Mouse (Mus musculus) gastrocnemius, postnatal 25 days (tissue): Measurements from ENCODE around the gene Tek. TPM values are rescaled to one million over a fixed set of nuclear protein-coding genes. Genes with fewer than 3 reads are reported as not detected.
A peak's percentile ranks its signal among the peaks of the same experiment; 100 is the strongest.
"Not testable (repeated sequence)": the region's sequence is repeated elsewhere in the genome, so short reads cannot be mapped to it uniquely, and the experiment has no call there.

Source experiments
- DNase-seq: peaks from one replicate; pipeline ENCODE4 v3.0.0; 2022
- long read RNA-seq, 2 experiments: library from polyadenylated mRNA; stranded (forward); transcript quantifications; one replicate each; pipeline ENCODE4 v2.0.0; 2021
- total RNA-seq, 2 experiments: library from RNA; stranded (reverse); gene quantifications; 1 replicate in 1 of 2; 2 replicates in 1 of 2; pipeline ENCODE4 v1.2.3; 2021

Tek gene
- 10 to 100 TPM; 13.7 to 14.6 TPM for total RNA-seq
- long read RNA-seq, experiment 1, full-length matches to known transcripts = 4 of 5 reads
- long read RNA-seq, experiment 1, partial matches to known transcripts = 0 of 5 reads
- long read RNA-seq, experiment 1, other reads (novel, unspliced or antisense) = 1 of 5 reads
- long read RNA-seq, experiment 2, full-length matches to known transcripts = 8 of 14 reads
- long read RNA-seq, experiment 2, partial matches to known transcripts = 3 of 14 reads
- long read RNA-seq, experiment 2, other reads (novel, unspliced or antisense) = 3 of 14 reads

DNA sequence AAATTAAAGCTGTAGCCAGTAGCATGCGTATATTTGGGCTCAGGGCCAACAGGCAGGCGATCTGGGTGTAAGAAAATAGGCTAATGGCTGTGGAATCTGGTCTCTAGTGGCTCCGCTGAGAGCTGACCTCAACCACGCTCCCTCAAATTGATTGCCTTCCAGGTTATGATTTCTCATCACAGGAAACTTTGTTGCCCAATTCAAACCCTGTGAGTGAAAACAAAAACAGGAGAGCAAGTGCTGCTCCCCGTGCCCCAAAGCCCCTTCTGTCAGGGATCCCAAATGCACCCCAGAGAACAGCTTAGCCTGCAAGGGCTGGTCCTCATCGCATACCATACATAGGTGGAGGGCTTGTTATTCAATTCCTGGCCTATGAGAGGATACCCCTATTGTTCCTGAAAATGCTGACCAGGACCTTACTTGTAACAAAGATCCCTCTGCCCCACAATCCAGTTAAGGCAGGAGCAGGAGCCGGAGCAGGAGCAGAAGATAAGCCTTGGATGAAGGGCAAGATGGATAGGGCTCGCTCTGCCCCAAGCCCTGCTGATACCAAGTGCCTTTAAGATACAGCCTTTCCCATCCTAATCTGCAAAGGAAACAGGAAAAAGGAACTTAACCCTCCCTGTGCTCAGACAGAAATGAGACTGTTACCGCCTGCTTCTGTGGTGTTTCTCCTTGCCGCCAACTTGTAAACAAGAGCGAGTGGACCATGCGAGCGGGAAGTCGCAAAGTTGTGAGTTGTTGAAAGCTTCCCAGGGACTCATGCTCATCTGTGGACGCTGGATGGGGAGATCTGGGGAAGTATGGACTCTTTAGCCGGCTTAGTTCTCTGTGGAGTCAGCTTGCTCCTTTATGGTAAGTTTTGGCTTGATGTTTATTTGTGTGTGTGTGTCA is at the start of gene Tek:
Gene Tek, plus strand, starts transcription at position 452 of the 894 bp plus-strand sequence.
- peak; percentile 57 for DNase-seq

DNA sequence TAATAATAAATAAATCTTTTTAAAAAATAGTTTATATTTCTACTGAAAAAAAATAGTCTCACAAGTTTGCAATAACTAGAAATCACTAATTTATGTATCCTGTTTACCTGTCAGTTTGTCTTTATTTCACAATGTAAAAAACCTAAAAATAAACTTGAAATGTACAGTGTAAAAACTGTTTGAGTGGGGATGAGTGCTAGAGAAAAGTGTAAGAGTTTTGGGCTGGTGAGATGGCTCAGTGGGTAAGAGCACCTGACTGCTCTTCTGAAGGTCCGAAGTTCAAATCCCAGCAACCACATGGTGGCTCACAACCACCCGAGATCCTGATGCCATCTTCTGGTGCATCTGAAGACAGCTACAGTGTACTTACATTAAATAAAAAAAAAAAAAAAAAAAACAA is 49.3 kb upstream of the Tek start:
- DNase-seq = not testable (repeated sequence)

DNA sequence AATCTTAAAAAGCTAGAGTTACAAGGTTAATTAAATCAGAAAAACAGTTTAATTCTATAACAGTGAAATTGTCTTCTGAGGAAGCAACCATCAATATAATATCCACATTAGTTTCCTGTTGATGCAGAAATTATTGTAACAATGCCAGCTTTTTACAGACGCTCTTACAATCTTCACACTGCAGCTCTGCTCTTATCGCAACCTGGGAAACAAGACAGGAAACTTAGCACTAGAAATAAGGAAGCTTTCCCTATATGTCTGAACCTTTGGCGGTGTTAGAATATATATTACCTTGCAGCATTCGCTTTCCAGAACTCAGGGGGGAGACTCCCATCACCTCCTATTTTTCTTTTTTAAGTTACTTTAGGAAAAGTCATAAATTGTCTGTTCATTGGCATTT is 48.0 kb upstream of the Tek start:
- no peak for DNase-seq

DNA sequence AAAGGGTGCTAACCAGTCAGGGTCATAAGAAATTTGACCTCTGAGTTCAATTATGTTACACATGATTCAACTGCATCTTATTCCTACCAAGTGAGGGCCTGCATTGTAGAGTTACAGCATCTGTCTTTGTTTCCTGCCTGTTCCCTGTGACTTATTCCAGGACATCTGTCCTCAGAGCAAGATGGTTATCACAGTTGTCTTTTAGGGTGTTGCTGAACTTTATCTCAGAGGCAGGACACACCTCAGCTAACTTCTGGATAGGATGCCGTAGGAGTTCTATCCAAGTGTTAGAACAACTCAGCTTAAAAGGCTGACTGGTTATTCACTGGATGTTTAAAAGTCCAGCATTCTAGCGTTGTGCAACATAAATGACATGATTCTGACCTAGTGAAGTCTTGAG is 46.9 kb upstream of the Tek start:
- no peak for DNase-seq

DNA sequence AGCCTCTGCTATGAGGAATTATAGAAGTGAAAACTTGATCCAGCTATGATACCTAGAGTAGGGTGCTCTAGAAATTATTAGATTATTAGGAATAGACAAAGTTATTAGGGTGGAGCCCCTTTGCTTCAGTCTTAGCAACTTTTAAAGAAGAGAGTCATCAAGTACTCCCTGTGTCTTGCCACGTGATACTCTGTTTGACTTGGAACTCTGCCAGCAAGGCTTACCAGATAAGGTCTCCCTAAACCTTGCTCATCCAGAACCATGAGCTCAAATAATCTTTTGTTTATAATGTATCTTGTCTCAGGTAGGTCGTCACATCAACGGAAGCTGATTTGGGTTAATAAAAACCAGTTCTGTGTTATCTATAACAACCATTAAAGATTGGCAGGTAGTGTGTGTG is 42.7 kb upstream of the Tek start:
- no peak for DNase-seq

DNA sequence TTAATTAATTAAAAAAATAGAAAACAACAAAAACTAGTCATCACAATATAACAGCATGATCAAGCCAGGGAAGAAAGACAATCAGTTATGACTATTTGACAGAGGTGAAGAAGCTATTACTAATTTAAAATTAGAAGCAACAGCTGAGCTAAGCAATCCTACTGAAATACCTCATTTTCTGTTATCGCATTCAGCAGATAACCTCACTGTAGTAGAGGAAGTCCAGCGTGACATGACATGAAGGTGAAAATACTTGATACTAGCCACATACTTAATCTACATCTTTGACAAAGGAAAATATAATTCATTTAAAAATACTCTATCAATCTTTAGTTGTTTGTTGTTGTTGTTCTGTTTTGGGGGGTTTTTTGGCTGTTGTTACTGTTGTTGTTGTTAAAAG is 28.1 kb upstream of the Tek start:
- no peak for DNase-seq

DNA sequence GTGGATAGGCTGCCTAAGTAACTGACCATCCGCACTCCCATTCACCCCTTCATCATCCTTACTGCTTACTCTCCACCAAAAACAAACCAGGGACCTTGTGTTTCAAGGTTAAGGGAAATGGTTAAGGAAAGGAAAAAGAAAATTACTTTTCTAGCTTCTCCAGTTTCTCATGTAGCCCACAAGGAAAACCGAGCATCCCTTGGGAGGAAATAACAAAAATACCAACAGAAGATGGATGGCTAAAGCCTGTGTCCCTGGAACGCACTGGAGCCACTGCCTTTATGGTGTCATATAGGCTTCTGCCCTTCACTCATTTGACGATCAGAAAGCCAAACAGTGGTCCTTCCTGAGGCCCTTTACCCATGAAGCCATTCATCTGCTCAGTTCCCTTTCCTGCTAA is 27.7 kb upstream of the Tek start:
- DNase-seq = no peak

DNA sequence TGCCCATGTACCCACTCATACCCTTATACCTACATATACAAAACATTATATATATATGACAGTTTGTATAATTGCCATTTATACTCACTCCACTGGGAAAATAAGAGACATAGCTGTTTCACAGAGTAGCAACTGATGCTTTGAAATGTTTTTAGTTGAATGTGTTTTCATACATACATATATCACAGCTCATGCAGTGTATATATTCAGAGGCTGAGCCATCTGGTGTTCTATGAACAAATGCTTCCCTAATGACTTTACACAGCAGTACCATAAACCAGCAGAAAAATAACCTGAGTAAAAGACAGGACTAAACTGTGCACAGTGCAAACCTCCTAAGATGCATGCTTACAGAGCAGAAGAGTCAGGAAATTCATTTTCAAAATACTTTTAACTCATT is 25.3 kb upstream of the Tek start:
- no peak for DNase-seq

DNA sequence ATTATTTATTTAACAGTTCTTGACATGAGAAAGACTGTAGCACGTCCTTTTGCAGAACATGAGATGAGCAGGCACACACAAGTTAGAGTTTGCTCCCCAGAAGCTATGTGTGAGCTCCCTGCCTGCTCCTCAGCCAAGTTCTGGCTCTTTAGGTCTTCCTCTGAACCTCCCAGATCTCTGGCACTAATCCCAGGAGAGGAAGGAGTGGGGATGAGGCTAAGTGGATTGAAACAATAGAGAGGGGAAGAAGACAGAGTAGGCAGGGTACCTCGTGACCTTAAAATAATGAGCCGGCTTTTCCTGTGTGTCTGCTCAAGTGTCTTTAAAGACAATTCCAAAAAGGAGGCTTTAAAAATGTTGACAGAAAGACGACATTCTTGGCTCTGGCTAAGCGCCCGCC is 23.9 kb upstream of the Tek start:
- DNase-seq = no peak

DNA sequence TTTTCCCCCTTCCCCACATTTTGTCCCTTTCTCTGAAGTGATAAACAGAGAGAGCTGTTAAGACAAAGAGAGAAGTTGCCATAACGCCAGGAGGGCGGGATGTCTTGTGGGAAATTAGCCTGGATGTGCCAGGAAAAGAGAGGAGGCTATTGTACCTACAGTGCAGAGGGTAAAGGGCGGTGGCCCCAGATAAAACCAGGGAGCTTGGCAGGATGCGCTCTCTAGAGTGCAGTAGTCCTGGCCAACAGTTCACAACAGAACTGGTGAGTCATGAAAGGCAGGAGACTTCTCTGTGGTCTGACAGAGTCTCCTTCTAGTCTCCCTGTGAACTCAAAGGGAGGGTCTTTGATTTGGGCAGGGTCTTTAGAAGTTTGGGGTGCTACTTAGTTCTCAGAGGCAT is 13.3 kb upstream of the Tek start:
- DNase-seq = peak; percentile 14

DNA sequence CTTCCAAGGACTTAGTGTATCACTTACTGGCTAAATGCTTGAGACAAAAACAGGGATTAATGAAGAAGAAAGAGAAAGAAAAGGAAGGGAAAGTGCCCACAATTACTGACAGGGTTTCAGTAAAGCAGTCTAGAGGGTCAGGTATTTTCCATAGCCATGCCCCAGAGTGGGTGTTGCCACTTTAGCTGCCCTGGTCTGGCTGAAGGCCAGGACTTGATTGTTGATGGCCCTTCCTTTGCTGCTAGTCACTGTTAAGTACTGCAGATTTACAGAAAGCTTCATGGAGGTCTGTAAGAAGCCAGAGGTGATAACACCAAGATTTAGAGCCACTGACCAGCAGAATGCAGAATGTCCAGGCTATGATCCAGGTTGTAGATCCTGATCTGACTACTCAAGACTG is 6.4 kb upstream of the Tek start:
- no peak for DNase-seq

DNA sequence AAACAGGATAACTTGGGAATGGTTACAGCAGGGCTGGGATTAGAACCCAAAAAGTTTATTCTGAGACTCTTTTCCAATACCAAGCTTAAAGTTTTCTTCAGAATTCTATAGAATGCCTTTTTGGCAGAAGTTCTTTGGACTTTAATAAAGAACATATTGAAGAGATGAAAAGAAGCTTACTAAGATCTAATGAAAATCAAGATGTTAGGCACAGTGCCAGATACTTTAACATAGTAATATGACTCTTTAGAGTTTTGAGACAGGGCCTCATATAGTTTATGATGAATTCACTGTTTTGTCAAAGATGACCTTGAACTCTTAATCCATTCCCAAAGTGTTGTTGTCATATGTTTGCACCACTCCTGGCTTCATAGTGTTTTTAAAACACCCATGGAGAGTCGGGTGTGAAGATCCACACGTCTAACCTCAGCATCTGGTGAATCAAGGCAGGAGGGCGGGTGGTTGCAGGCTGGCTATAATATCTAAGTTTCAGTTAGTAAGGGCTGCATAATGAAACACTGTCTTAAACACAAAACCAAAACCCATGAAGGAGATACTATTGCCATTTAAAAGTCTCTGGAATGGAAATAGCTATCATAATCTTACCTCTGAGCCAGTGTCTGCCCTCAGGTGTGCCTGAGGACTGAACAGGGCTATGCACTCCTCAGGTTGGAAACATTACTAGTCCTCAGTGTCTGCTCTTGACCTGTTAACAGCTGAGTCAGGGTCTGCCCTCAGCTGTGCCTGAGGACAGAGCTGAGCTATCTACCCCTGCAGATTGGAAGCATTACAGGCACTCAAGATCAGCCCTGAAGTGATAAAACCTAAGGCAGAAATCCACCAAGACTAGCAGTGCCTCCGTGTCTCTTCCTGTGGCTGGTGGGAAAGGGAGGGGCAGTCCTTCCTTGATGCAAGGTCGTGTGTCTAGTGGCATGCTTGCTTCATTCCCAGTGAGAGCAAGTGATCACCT is 1.5 kb upstream of the Tek start:
- no peak for DNase-seq

DNA sequence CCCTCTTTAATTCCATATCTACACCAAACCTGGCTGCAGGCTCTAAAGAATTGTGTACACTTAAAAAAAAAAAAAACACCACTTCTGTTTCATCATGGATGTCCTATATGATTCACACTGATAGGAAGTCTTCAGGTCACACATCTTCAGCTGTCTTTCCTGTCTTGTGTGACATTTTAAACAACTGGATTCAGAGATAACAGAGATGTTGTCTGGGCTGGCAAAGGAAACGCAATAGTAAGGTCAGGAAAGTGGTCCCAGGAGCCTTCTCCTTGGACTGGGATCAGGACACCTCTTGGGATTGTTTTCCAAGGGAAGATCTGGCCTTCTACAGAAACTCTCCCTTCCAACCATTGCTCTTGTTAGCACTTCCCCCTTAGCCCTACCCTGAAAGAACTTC is 2.7 kb downstream of the Tek start:
- no peak for DNase-seq

DNA sequence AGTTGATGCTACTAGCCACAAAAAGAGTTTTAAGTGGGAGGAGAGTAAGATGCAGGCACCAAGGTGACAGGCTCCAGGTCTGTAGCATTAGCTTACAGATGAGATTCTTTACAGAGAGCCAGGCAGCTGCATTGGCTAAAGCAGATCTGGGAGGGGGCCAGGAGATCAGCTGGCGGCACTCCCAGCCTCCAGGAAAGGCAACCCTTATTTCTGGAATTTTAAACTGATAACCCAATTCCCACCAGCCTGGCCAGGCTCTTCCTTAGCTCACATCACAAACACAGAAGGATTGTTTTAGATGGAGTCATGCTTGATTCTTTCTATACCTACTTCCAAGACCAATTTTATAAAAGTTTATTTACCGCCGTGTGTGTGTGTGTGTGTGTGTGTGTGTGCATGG is 6.7 kb downstream of the Tek start:
- peak; percentile 36 for DNase-seq

DNA sequence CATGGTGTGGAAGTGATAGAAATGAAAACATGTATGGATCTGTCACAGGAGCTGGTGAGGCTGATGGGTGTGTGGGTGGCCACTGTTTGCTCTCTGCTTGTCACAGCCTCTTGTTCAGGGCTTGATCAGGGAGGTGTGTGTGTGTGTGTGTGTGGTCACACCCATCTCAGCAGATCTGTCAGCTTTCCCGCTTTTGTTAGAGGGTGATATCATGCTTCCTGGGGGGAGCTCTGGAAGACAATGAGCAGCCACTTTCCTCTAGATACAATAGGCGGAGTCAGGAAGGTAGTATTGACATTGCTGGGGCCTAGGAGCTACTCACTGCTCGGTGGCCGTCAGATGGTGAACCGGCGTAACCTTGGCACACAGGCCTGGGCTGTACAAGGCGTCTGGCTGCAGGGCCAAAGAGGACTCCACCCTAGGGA is 7.3 kb downstream of the Tek start:
- peak; percentile 73 for DNase-seq

DNA sequence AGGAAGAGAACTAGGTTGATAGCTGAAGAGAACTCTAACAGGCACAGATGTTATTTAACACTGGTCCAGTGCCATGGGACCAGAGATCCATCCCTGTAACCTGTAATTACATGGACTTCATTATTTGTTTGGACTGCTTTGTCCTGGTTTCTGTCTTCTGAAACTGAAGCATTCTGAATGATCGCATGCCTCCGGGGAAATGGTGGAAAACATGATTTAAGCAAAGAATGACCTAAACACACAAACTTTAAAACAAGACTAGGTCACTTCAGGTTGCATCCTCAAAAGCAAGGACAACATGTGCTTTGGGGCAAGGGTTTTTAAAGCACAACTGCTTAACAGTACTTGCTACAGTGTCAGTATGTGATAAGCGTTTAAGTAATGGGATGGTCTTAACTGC is 8.2 kb downstream of the Tek start:
- DNase-seq = peak; percentile 15

DNA sequence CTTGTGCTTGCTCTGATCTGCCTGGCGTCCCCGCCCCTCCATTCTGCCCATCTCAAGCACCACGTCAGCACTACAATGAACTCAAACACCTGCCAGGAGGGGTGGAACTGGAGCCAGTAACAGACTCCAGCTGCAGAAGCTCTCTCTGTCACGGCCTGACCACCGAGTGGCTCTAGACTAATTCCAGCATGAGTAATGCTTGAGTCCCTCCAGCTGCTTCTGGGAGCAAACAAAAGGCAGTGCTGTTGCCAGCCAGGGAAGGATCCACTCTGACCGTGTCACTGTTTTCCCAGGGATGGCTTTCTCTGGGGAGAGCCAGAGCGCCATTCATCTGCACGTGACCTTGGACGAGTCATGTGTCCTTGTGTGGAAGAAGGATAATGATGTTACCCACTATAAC is 13.4 kb downstream of the Tek start:
- peak; percentile 71 for DNase-seq

DNA sequence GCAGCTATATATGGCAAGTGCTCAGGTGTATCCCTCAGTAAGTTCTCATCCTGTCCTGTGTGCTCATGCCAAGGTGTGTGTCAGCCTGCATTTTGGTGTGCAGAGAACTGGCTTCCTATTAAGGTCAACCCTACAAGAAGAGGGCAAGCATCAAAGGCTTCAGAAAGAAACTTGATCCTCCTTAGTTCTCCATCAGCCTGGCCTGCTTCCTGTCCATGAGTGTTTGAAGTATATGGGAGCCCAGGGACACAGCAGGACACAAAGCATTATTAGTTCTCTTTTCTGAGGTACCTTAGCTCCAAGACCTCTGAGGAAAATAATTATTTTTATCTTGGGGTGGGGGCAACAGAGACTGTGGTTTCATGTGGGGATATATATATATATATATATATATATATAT is 26.1 kb downstream of the Tek start:
- no peak for DNase-seq

DNA sequence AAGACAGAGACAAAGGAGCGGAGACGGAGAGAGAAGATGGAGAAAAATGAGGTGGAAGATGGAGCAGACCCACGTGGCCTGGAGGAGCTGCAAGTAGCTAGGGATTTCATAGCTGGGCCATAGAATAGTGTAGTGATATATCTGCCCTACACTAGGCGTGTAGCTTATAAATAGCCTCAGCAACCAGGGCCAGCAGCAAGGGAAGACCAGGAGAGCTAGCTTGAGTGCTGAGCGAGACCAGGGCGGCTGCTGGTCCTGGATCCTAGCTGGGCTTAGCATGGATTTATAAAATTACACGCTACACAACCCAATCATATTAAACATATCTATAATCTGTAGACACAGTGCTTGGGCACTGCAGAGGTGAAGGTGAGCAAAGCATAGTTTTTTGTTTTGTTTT is 27.1 kb downstream of the Tek start:
- DNase-seq = no peak

DNA sequence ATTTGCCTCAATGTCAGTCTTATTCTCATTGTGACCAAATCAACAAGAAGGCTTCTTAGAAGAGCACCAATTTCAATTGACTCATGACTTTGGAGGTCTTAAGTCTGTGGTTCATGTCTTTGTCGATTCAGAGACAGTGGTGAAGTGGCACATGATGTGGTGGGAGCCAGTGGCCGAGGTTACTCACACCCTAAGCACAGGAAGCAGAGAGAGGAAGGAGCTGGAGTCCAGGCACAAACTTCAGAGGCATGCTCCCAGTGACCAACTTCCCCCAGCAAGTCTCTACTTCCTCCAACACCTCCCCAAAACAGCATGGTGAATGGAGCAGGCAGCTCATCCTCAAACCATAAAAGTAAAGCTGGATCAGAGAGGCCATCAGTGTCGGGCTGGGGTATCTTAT is 29.5 kb downstream of the Tek start:
- DNase-seq = no peak

DNA sequence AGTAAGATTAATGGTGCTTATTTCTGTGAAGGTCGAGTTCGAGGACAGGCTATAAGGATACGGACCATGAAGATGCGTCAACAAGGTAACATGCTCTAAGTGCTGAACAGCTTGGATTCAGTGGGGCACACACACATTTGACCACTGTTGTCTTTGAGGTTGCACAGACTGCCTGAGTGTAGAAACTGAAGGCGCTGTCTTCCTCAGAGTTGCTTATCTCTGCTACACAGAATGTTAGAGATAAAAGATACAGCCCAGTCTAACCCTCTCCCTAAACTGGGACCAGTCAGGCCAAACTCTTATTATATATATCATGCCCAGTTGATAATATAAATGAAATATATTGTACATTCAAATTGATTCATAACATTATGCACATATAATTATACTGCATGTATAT is 42.0 kb downstream of the Tek start:
- DNase-seq = no peak

DNA sequence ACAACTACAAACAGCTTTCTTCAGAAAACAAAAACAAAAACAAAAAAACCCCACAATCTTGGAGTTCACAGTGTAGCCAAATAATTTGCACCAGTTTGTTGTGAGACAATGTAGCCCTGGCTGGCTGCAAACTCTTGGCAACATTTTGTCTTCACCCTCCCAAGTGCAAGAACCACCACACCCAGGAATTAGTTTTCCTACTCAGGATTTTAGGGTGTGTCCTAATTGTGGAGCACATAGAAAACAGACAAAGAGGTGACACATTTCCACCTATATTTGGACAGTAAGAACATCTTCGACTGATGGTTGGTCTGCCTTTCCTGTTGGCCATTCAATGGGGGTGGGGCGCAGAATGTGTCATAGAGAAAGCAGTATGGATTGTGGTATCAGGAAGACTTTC is 46.8 kb downstream of the Tek start:
- DNase-seq = no peak

DNA sequence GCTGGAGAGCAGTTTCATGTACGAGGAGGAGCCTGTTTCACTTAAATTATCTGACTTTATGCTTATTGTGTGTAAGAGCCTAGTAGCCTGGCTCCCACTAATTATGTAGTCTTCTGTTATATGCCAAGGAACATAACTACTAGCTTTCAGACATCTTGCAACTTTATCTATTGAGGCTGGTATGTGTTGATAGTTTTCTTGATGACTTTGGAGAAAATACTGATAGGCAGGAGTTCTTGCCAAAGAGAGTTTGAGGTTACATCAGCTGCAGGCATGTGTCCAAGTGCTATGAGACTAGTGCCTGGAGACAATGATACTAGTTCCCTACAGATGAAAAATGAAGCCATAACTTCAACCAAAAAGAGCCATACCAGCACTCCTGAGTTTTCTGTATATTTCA is 64.1 kb downstream of the Tek start:
- peak; percentile 16 for DNase-seq
